Mouse (Mus musculus): Measurements from ENCODE around the gene Tctex1d2.

The Tctex1d2 gene

DNA sequence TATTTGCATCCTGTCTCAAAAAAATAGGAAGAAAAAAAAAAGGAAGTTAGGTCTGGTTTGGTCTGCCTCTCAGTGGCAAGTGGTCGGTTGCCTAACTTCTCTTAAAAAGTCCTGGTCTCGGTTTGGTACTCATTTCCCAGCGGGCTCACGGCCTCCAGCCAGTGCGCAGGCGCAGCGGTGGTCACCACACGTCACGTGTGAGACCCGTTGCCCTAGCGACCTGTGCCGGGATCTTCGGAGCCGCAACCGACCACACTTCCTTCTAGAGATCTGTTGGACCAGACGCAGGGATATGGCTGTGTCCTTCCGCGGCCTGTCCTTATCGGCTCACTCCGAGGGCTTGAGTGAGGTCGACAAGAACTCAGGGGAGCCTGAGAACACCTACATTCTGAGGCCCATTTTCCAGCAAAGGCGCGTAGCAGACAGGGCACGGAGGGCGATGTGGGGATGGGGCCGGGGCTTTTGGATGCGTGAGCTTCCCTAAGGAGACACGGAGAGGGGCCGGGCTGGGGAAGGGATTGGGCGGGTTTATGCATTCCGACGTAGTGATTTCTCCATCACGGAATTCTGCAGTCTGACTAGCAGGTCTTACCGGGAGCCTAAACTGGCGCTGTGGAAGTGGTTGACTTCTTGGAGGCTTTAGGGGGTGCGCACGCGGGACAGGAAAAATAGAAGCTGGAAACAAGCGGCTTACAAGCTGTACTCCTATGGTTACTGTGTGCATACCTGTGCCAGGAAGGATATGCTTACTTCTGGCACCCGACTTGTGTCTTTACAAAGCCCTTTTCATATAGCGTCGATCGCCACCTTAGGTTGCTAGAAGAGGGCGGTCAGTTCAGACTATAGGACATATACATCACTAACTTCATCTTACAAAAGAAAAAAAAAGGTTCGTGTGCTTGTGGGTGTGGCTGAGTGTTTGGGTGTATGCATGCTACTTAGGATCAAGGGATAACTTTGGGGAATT, at the start of gene Tctex1d2:
Gene Tctex1d2 (plus strand): TSS at position 186 of the 967 bp plus-strand sequence.
- peak; percentile 84 to 90 for DNase-seq

DNA sequence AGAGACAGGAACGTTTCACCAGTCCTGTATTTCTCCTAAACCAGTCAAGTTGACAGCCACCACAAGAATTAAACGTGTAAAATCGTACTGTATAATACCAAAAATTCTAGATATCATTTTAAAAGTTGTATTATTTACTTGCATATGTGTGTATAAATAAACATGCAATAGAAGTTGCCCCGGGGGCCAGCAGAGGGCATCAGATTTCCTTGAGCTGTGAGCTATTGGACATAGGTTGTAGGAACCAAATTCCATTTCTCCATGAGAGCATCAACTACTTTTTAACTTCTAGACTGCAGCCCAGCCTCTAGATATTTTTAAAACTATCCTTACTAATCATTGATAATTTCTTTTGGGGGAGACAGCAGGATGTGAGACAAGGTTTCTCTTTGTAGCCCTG, 48.2 kb upstream of the Tctex1d2 start:
- peak; percentile 5 to 6 for DNase-seq

DNA sequence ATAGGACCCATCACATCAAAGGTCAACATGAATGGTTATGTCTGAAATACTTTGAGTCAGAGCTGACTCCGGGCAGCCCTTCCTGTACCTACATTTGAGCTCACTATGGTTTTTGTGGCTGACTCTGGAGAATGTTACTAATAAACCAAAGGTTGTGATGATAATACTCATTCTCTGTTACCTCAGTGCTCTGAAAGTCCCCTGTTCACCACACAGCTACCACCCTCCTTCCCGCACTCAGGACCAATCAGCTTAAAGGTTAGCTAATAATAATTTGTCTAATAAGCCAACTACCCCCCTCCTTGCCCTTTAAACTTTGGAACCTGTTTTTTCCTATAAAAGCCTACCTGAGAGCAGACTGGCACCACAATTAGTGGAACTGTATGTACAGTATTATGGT, 39.9 kb upstream of the Tctex1d2 start:
- DNase-seq: no peak

DNA sequence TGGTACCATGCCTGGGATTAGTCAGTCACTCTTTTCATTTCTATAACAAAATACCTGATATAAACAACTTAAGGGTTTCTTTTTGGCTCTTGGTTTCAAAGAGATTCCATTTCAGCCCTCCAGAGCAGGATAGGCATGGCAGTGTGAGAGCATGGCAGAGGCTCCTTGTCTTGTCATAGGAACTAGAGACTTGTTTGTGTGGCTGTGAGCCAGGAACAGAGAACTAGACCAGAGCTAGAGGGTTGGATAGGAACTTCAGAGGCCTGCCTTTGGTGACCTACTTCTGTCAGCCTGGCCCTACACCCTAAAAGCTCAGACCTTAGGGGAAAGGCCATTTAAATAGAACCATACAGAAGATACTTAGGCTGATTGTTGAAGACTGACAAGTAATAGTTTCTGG, 36.6 kb upstream of the Tctex1d2 start:
- DNase-seq: no peak

DNA sequence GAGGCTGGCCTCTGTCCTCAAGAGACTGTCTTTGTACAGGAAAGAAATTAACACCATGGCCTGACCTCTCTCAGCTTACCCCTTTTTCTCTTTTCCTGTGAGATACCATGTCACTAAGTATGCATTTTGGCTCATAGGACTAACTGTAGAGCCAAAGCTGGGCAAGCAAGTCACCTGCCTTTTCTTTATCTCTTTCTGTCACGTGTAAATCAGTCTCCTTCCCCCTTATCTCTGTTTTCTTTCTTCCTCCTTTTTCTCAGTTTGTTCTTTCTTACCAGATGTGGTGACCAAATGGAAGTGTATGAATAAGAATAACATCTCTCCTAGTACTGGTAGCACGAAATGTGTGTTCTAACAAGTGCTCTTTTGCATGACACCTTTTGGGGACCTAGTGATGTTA, 34.6 kb upstream of the Tctex1d2 start:
- no peak for DNase-seq

DNA sequence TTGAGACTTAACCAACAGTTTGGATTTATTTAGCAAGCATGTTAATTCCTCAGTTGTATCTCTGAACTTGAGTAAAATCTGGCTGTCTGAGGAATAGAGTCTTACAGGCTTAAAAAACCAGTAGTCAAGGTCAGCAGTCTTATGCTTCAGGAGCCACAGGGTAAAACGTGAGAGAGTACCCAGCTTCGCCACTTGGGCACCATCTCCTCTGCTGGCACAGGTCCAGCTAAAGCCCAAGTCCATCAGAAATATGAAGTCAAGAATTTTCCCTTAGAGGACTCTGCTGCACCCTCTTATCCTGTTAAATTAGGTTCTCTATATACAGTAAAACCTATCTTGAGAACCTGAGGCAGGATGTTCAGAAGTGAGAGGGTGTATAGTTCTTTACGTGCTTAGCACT, 32.7 kb upstream of the Tctex1d2 start:
- no peak for DNase-seq

DNA sequence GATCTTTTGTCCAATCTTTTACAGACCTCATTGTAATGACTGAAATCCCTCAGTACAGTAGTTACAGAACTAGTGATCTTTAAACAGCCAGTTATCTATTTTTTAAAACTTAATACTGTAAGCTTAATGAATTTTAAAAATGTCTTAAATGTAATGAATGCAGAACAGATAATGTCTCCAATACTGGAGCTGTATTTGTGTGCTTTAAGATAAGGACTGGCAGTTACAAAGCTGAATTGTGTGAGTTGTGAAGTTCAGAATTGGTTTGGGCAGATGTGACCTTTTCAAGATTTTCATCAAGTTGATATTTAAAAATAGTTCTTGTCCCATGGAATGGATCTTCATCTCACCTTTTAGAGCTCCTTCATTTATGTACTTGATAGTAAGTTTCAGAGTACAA, 30.5 kb upstream of the Tctex1d2 start:
- DNase-seq: no peak

DNA sequence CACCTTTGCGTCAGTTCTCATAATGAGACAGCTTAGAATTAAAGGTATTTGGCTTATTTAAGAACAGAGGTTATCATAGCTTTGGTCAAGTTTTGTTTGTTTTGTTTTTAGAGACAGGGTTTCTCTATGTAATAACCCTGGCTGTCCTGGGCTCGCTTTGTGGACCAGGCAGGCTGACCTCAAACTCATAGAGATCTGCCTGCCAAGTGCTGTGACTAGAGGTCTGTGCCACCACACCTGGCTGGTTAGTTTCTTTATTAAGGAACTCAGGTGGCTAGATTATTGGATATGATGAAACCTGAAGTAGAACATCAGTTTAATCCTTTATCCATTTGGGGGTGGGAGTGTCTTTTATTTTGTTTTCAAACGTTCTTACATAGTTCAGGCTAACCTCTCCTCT, 29.7 kb upstream of the Tctex1d2 start:
- DNase-seq: no peak

DNA sequence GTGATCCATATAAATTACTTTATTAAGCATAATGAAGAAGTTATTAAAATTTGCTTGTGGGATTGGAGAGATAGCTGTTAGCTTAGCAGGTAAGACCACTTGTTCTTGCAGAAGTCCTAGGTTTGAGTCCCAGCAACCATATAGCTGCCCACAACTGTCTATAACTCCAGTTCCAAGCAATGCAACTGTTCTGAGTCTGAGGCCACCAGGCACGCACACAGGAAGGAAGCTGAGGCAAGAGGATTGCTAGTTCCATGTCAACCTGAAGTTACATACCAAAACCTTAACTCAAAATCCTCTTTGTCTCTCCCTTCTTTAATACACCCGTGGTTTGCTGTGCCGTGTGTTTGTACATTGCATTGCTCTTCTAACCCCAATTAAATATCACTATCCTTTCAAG, 28.6 kb upstream of the Tctex1d2 start:
- no peak for DNase-seq

DNA sequence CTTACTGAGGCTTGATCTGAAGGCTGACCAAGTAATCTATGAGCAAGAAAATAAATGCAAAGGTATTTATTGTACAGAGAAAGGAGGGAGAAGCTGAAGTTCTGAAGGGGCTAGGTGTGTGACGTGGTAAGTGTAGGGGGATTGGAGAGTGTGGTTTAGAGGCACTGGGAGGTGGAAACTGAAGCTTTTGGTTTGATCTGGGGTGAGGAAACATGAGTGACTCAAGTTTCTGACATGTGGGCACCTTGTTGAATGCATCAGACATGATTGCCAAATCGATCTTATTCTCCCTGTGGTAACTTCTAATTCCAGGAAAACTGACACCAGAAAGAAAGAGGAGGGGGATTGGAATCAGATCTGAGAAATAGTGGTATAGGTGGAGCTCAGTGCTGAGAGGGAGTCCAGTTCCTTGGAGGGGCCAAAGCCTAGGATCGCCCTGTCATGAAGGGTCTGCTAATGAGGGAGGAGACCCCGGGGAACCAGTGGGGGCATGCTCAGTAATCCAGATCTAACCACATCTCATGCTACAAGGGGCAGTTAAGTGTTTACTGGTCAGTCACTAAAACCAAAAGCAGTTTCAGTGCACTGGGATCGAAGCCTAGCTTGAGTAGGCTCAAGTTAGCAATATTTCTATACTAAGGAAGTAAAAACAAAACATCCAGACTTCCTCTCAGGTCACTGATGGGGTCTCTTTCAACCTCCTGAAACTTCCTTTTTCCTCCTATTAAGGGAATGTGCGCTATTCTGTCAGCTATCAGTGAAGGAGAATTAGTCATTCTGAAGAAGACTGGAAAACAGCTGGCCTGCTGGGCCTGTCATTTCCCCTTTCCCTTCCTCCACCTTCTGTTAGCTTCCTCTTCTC, 23.6 kb upstream of the Tctex1d2 start:
- no peak for DNase-seq

DNA sequence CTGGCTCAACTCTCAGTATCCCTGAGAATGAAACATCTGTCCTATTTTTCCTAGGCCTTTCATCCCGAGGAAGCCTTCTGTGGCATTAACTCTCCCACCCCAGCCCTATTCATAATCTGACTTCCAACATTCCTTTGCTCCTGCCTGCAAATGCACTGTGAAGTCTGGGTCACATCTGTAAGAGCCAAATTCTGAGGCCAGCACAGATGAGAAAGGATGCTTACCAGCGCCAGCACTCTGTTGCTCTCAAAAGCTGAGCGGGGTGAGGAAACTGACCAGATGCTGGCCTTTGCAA, 23.0 kb upstream of the Tctex1d2 start:
- no peak for DNase-seq

DNA sequence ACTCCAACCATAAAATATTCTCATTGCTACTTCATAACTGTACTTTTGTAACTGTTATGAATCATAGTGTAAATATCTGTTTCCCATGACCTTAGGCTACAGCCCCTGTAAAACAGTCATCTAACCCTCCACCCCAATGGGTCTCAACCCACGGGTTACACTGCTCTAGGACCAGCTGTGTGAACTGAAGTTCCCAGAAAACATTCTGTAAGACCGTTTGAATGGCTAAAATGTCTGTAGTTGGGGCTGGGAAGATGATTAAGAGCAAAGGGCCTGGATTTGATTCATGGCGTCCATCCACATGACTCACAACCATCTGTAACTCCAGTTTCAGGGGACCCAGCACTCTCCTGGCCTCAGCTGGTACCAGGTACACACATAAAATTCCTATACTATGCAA, 21.3 kb upstream of the Tctex1d2 start:
- DNase-seq: no peak

DNA sequence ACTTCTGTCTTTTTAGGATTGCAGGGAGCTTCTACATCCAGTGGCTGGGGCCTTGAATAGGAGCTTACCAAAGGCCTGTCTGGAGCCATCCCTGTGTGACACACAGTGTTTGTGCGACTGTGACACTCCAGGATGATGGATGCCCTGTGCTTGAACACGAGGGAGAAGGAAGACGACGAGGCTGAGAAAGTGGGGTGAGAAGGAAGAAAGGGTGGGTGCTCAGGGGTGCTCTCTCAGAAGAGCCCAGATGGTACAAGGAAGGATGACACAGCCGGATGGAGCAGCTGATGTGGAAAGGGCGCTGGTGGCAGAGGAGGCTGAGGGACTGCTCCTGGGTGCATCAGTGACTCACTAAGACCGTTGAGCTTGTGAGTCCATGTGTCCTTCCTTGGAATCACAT, 19.2 kb upstream of the Tctex1d2 start, which contains the start of gene Tm4sf19:
Gene Tm4sf19 (plus strand): TSS at position 240 of the 400 bp plus-strand sequence.
- DNase-seq: no peak

DNA sequence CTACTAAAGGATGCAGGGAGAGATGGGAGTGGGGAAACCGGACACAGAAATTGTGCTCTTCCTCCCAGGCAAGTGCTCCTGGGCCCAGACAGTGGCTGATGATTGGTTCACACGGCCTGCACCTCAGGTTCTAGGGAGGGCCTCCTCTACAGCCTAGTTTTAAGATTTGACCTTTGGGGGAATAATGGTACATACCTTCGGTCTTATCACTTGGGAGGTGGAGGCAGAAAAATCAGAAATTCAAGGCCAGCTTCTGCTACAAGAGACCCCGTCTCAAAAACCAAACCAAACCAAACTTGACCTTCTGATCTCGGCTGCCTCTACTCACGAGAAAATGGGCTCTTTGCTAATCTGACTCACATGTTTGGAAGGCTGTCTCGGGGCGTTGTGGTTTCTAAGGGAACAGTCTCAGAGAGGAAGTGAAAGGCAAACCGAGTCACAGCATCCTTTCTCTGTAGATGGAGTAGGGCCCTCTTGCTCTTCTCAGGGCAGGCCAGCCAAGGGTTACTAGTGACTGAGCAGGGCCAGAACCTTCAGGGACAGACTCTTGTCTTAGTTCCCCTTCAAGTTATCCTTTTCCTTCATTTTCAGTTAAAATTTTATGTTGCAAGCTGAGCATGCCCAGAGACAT, 18.1 kb upstream of the Tctex1d2 start:
- no peak for DNase-seq

DNA sequence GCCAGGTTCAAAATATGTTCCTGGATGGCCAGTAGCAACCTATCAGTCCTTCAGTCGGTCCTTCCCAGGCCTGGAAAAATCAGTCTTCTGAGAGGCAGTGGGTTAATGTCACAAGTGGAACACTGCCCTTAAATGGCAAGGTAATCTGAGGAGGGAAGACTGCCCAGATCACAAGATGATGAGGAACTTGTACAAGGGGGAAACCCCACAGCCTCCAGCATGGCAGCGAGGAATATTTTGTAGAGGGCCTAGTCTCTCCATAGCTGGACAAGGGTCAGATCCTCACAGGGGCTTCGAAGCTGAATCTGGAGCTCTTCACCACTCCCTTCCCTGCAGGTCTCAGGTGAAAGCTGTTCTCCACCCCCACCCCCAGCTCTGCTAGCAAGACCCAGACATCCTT, 16.7 kb upstream of the Tctex1d2 start:
- DNase-seq: no peak

DNA sequence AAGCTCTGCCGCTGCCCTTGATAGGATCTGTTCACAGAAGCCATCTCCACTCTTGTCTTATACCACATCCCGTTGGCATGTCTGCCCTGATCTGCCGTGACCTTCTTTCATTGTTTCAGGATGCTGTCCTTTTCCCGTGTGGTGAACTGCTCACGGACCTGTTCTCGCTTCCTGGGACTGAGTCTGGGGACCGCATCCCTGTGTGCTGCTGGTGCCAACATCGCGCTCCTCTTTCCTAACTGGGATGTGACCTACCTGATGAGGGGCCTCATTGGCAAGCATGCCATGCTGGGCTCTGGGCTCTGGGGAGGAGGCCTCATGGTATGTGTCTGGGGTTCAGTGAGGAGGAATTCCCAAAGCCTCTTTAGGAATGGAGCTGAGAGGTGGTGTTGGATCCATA, 13.8 kb upstream of the Tctex1d2 start:
- no peak for DNase-seq

DNA sequence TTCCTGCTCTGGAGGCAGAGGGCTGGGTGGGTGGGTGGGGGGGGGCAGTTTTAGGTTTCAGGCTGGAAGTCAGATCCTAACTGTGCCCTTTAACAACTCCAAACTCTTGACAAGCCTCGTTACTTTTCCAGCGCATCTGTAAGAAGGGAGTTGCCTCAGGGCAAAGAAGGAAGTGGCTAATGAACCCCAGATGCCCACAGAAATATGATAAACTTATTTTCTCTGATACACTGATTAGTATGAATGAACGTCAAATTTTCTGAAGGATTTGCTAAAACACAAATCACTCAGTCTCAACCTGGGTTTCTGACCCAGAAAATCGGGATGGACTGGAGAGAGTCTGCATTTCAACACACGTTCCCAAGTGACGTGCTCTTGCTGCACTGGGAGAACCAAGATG, 12.8 kb upstream of the Tctex1d2 start:
- no peak for DNase-seq

DNA sequence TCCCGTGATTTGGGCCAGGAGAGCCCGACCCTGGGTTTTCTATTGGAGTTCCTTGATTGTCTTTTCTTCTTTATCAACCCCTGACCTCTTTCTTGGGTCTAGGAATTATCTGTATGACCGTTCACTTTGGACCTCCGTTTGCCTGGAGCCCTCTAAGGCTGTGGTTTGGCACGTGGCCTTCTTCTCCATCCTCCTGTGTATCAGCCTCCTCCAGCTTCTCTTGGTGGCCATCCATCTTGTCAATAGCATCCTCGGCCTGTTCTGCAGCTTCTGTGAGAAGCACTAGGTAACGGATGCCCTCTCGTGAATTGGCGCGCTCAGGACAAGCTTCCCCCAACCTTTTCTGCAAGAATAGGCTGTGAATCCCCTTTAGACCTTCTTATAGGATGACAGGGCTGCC, 11.8 kb upstream of the Tctex1d2 start:
- DNase-seq: no peak

DNA sequence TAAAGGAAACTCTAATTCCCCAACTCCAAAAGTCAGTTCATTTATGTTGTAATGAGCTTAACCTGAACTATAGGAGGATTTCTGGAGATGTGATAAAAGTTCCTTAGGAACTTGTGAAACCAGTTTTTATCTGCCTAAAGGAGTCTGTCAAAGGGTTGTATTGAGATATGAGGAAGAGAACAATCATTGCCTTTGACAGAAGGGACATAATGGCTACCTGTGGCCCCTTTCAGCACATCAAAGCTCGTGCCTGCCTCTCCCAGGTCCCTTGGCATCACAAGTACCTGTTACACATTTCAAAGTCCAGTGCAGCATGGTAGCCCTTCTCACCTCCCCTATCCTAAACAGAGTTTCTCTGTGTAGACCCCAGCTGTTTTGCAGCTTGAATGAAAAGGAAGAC, 2.0 kb upstream of the Tctex1d2 start:
- DNase-seq: no peak

DNA sequence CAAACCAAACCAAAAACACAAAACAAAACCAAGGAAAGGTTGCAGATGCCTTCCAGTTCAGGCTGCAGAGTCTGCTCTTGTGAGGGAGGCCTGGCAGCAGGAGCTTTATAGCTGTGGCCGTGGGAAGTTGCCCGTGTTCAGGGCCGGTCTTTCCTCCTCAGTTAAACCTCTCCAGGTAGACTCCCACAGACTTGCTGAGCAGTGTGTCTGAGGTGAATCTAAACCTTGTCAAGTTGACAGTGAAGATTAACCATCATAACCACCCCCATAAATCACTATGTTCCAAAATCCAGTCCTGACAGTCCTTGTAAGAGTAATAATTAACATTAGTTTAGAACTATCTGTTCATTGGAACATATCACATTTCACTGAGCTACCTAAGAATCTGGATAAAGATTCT, 8.0 kb downstream of the Tctex1d2 start:
- DNase-seq: no peak

DNA sequence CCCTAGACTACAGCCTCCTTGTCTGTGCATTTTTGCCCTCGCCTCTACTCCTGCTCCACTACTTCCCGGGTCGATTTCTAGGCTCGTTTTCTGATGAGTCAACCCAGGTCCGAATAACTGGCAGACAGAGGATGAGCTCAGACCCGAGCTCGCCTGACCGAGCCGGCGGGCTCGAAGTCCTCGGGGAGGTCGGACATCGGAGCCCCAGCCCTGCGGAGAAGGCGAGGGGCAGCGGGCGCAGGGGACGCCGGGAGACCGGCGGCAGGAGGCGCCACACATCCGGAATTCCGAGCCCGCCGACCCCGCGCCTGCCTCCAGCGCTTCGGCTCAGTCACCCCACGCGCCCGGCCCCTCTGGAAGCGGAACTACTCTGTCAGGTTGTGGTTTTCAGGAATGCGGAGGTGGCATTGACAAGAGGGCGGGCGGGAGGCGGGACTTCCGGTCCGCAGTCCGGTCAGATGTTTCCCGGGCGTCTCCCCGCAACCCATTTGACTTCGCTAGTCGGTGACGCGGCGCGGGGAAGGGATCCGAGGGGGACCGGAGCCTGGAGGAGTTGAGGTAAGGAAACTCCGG, 11.1 kb downstream of the Tctex1d2 start, which contains the start of gene Pcyt1a:
Gene Pcyt1a (plus strand): TSS at position 448 of the 573 bp plus-strand sequence.
- DNase-seq: peak; percentile 71 to 74

DNA sequence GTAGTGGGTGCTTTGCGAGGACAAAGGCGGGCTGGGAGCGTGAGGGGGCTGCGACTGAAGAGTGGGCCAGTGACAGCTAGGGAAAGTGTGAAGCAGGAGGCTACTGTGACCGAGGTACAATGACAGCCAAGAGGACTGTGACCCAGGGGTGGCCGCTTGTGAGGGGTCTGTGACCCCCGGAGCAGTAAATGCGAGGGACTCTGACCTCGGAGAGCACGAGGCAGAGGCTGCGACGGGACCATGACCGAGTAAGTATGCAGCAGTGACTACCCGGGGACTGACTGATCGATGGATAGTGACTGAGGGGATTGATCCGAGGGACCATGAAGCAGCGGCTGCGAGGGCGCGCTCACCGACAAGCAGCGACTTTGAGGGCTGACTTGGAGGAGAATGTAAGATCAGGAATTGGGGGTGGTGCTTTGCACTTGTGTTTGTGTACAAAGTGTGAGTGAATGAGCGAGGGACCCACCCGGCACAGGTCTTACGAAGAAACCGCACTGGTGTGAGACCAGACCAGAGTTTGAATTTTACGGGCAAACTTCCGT, 11.6 kb downstream of the Tctex1d2 start:
- no peak for DNase-seq

DNA sequence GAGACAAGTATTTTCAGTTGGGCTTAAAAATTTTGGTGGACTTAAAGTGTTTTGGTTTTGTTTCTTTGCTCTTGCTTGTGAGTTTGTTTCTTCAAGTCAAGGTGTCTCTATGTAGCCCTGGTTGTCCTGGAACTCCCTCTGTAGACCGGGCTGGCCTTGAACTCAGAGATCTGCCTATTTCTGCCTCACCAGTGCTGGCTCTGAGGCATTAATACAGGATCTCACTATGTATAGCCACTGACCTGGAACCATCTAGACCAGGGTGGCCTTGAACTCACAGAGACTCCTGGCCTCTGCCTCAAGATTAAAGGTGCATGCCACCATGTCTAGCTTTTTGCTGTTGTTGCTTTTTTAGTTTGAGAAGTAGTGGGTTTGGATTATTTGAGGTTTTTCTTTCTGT, 12.4 kb downstream of the Tctex1d2 start:
- no peak for DNase-seq

All from thymus, adult 18-20 months (tissue).